Mouse (Mus musculus): Measurements from ENCODE around the gene Tbc1d19. TPM values are rescaled to one million over a fixed set of nuclear protein-coding genes. Genes with fewer than 3 reads are reported as not detected.

Tbc1d19 gene
- 36.7 and 44.9 TPM in 2 replicates for polyA plus RNA-seq (2015; fragmentation: Nextera tagmentation; extraction: Ambion mirVana)

DNA sequence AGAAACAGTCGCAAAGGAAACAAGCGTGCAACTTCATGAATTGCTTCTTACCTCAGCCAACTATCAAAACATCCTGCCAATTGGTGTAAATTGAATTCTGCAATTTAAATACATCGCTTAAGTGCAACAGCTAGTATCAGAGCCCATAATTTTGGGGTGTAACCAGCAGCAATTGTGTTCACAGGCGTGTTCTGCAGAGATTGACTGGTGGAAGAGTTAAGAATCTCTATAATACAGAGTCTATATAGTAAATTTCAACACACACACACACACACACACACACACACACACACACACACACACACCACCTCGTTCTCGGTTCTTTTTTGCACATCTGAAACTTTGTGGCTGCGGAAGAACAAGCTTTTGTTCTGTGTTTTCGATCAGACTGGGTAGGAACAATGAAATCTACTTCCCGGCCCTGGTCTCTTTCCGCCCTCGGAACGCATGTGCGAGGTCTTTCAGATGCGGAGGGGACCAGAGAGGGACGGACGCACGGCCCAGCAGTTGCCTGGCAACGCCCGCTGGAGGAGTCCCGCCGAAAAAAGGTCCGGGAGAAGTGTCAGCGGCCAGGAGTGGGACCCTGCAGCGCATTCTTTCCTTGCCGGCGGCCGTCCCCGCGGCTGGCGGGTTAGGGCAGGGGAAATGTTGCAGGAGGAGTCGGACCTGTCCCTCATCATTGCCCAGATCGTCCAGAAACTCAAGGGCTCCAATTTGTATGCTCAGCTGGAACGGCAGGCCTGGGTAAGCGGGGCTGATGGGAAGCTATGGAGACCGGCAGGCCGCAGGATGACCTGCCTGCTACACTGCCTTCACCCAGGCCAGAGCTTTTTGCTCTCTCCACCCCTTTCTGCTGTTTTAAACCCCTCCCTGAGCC is at the start of gene Tbc1d19:
Tbc1d19 (plus strand) TSS at position 492 of the 877 bp plus-strand sequence.
- H3K4me3 ChIP-seq (replicated peaks) = peak within 1 kb of the TSS; percentile 94

GRCm38 (mm10) chr5:53759912-53760311 is 49.5 kb upstream of the Tbc1d19 start:
- no peak overlapping the region for H3K27ac ChIP-seq
- ATAC-seq (ENCODE audit: insufficient read depth, low FRiP score, low read depth) = no peak

More for the DNA sequence above, at the start of gene Tbc1d19:
- peaks cover 4% of the 10 kb centered on the region for H3K4me1 ChIP-seq
- no peaks in the 10 kb centered on the region for H3K27me3 ChIP-seq (replicated peaks)
- no peaks in the 10 kb centered on the region for H3K9me3 ChIP-seq
- WGBS = 6% methylated on average over 36 of the region's 36 CpGs
- no peaks in the 10 kb centered on the region for H3K36me3 ChIP-seq
- peak within 1 kb of the TSS; percentile 66 for H3K9ac ChIP-seq
- peak within 1 kb of the TSS; percentile 72 for H3K4me2 ChIP-seq
- H3K27ac ChIP-seq = peak within 1 kb of the TSS; percentile 61; the same call in 1 of the 2 replicates
- ATAC-seq (ENCODE audit: insufficient read depth, low FRiP score, low read depth) = peak; percentile 98

GRCm38 (mm10) chr5:53760914-53761313 is 48.5 kb upstream of the Tbc1d19 start:
- H3K27me3 ChIP-seq (replicated peaks) = no peaks in the 10 kb centered on the region
- H3K4me2 ChIP-seq = no peak overlapping the region
- WGBS = 57% methylated on average over 3 of the region's 3 CpGs
- no peaks in the 10 kb centered on the region for H3K4me1 ChIP-seq
- no peak overlapping the region for H3K4me3 ChIP-seq (replicated peaks)
- H3K9me3 ChIP-seq = no peaks in the 10 kb centered on the region
- no peak overlapping the region for H3K9ac ChIP-seq
- no peak for ATAC-seq (ENCODE audit: insufficient read depth, low FRiP score, low read depth)
- H3K27ac ChIP-seq = no peak overlapping the region
- H3K36me3 ChIP-seq = no peaks in the 10 kb centered on the region

More at GRCm38 (mm10) chr5:53759912-53760311, 49.5 kb upstream of the Tbc1d19 start:
- Histone ChIP-seq H3K4me3 (replicated peaks) (no peak overlapping the region), H3K4me1 (no peaks in the 10 kb centered on the region), H3K4me2 (no peak overlapping the region), H3K36me3 (no peaks in the 10 kb centered on the region), H3K9ac (no peak overlapping the region), H3K27me3 (replicated peaks) (no peaks in the 10 kb centered on the region), H3K9me3 (no peaks in the 10 kb centered on the region)
- WGBS = 85% methylated on average over 4 of the region's 4 CpGs

DNA sequence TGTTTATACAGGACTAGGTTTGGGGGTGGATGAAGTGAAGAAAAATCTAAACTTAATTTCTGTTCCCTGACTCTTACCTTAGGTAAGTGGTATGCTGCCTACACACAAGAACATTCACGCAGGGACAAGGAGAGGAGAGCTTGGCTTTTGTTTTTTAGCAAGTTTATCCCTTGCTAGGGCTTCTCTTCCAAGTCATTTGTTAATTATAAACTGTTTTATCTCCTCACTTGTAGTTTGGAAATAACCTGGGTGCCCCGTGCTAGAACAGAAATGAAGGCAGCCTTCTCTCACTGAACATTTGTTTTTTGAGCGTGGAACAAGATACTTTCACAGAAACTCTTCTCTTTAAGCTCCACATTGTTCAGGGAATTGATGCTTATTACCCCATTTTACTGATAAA is 48.1 kb upstream of the Tbc1d19 start:
- 0 out of 2 replicates have a peak overlapping the region, but pooled peaks have one; percentile 44 for H3K27ac ChIP-seq
- H3K4me2 ChIP-seq = no peak overlapping the region
- 54% methylated on average over 3 of the region's 3 CpGs for WGBS
- no peaks in the 10 kb centered on the region for H3K36me3 ChIP-seq
- no peaks in the 10 kb centered on the region for H3K9me3 ChIP-seq
- H3K4me1 ChIP-seq = no peaks in the 10 kb centered on the region
- no peak overlapping the region for H3K4me3 ChIP-seq (replicated peaks)
- no peaks in the 10 kb centered on the region for H3K27me3 ChIP-seq (replicated peaks)
- H3K9ac ChIP-seq = no peak overlapping the region
- no peak for ATAC-seq (ENCODE audit: insufficient read depth, low FRiP score, low read depth)

DNA sequence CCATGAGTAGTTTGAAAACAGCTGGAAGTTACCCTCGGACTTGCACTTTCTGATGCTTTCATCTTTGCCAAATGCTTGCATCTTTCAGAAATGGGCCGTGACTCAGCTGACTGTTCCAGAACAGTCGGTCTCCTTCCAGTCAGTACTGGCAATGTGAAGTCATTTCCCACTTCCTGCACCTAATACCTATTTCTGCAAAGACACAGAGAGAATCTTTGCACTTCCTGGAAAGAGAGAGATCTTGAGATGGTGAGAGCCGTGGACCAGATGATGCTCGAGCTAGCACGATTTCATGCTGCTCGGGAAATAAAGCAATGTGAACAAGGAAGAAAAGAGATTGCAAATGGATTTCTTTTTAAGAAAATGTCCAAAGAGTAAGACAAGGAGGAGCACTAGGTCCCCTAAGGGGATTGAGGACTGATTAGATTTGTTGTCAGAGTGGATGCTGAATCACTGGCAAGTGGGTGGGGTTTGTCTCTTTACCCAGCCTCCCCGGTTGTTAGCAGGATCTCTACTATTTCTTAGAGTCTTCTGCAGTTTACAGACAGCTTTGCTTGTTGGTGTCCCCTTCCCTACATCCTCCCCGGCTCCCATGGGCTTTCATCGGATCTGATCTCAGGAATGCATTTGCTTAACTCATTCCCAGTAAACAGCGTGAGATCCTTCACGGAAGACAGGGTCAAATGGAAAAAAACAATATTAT is 24.4 kb upstream of the Tbc1d19 start:
- H3K4me3 ChIP-seq (replicated peaks) = no peak overlapping the region
- no peaks in the 10 kb centered on the region for H3K9me3 ChIP-seq
- H3K36me3 ChIP-seq = no peaks in the 10 kb centered on the region
- ATAC-seq (ENCODE audit: insufficient read depth, low FRiP score, low read depth) = no peak
- H3K4me1 ChIP-seq = no peaks in the 10 kb centered on the region
- H3K27me3 ChIP-seq (replicated peaks) = no peaks in the 10 kb centered on the region
- 48% methylated on average over 12 of the region's 12 CpGs for WGBS
- no peak overlapping the region for H3K4me2 ChIP-seq
- H3K9ac ChIP-seq = no peak overlapping the region
- no peak overlapping the region for H3K27ac ChIP-seq

GRCm38 (mm10) chr5:53801379-53801778 is 8.0 kb upstream of the Tbc1d19 start:
- Histone ChIP-seq H3K4me1 (no peaks in the 10 kb centered on the region), H3K27me3 (replicated peaks) (no peaks in the 10 kb centered on the region), H3K9ac (no peak overlapping the region), H3K4me2 (no peak overlapping the region), H3K9me3 (no peaks in the 10 kb centered on the region), H3K4me3 (replicated peaks) (no peak overlapping the region), H3K36me3 (no peaks in the 10 kb centered on the region), H3K27ac (no peak overlapping the region)
- no peak for ATAC-seq (ENCODE audit: insufficient read depth, low FRiP score, low read depth)
- WGBS = 68% methylated on average over 2 of the region's 2 CpGs

DNA sequence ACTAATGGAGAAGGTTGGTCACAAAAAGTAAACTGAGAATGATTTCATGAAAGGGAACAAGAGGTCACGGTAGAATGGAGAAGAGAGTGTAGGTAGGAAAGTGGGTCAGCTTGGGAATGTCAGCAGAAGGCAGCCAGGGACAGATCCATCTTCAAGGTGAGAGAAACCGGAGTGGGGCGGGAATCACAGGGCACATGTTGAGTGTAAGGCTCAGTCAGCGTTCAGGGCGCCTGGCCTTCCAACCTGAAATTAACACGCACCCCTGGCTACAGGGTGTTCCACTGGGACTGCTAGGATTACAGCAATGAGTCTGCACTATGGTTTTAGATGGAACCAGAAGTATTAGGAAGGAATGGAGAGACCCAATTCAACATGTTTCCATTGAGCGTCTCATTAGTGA is 10.3 kb downstream of the Tbc1d19 start:
- no peak for ATAC-seq (ENCODE audit: insufficient read depth, low FRiP score, low read depth)
- no peak overlapping the region for H3K4me3 ChIP-seq (replicated peaks)
- no peaks in the 10 kb centered on the region for H3K9me3 ChIP-seq
- H3K4me2 ChIP-seq = no peak overlapping the region
- no peaks in the 10 kb centered on the region for H3K27me3 ChIP-seq (replicated peaks)
- H3K27ac ChIP-seq = no peak overlapping the region
- H3K4me1 ChIP-seq = no peaks in the 10 kb centered on the region
- no peak overlapping the region for H3K9ac ChIP-seq
- no peaks in the 10 kb centered on the region for H3K36me3 ChIP-seq
- 92% methylated on average over 7 of the region's 7 CpGs for WGBS

DNA sequence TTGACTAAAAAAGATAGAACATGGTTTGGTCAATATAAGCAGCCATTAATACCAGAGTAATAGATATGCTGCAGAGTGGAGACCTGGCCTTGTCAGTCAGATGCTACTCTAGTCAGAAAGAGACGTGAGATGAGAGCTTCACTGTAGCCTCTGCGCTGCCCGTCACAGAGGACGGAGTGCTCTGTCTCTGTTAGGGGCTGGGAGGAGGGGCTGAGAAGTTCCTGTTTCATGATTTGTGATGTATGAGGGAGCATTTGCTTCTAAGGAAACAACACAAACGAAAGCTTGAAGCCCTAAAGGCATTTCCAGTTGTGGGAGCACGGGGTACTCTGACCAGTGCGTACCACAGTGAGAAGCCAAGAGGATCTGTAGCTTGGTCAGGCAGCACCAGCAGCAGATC is 16.5 kb downstream of the Tbc1d19 start:
- Histone ChIP-seq H3K4me1 (no peaks in the 10 kb centered on the region), H3K4me3 (replicated peaks) (no peak overlapping the region), H3K27ac (no peak overlapping the region), H3K9ac (no peak overlapping the region), H3K9me3 (no peaks in the 10 kb centered on the region), H3K27me3 (replicated peaks) (no peaks in the 10 kb centered on the region), H3K36me3 (0 out of 2 replicates have a peak, but pooled peaks cover 4% of the 10 kb centered on the region), H3K4me2 (no peak overlapping the region)
- no peak for ATAC-seq (ENCODE audit: insufficient read depth, low FRiP score, low read depth)
- WGBS = 63% methylated on average over 7 of the region's 7 CpGs

GRCm38 (mm10) chr5:53834489-53834888 is 25.1 kb downstream of the Tbc1d19 start:
- Histone ChIP-seq H3K9ac (no peak overlapping the region), H3K4me1 (no peaks in the 10 kb centered on the region), H3K4me2 (no peak overlapping the region), H3K4me3 (replicated peaks) (no peak overlapping the region), H3K9me3 (no peaks in the 10 kb centered on the region), H3K27ac (no peak overlapping the region), H3K27me3 (replicated peaks) (no peaks in the 10 kb centered on the region), H3K36me3 (0 out of 2 replicates have a peak, but pooled peaks cover 4% of the 10 kb centered on the region)
- no peak for ATAC-seq (ENCODE audit: insufficient read depth, low FRiP score, low read depth)
- 91% methylated on average over 4 of the region's 4 CpGs for WGBS

DNA sequence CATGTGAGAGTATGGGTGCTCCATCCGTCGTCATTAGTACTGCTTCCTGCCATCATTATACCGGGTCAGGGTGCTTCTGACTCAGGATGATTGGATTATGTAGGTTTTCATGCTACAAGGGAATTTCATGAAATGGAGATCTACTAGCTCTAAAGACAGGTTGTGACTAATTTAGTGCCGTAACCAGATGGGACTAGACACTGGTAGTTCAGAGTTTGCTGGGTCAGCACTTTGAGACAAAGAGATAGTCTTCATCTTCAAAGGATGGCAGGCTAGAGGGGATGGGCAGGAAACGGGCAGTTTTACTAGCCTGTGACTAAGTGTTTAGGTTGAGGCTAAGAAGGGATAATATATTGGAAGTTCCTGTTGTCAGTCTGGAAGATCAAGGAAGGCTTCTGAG is 31.9 kb downstream of the Tbc1d19 start:
- Histone ChIP-seq H3K4me1 (no peaks in the 10 kb centered on the region), H3K9me3 (no peaks in the 10 kb centered on the region), H3K4me3 (replicated peaks) (no peak overlapping the region), H3K27ac (no peak overlapping the region), H3K36me3 (no peaks in the 10 kb centered on the region), H3K9ac (no peak overlapping the region), H3K27me3 (replicated peaks) (no peaks in the 10 kb centered on the region), H3K4me2 (no peak overlapping the region)
- ATAC-seq (ENCODE audit: insufficient read depth, low FRiP score, low read depth) = no peak
- WGBS = 77% methylated on average over 5 of the region's 5 CpGs

DNA sequence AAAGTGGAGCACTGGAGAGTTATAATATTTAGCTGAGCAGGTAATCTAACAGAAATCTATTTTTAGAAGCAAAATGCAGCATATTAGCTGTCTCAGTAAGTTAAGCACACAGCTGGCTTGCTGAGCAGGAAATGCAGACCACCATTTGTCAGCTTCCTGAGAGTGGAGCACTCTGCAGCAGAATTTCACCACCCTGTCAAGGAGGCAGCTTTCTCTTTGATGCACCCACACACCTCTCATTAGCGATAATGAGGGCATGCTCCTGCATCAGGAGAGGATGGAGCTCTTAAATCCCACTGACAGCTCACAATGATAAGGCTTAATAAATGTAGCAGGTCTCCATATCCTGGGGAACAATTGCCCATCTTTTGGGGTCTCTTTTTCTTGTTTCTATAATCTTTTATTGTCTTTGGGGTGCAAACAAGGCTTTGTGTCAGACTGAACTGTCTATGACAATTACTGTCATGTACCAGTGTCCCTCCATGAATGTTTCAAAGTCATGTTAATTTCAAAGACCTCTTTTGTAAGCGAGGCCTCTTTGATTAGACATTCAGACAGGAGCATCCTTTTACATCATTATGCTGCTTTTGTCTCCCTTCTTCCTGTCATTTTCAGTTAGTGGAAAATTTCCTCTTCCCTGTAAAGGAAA is 39.0 kb downstream of the Tbc1d19 start:
- no peaks in the 10 kb centered on the region for H3K27me3 ChIP-seq (replicated peaks)
- no peaks in the 10 kb centered on the region for H3K9me3 ChIP-seq
- 60% methylated on average over 2 of the region's 2 CpGs for WGBS
- no peak overlapping the region for H3K27ac ChIP-seq
- no peaks in the 10 kb centered on the region for H3K36me3 ChIP-seq
- ATAC-seq (ENCODE audit: insufficient read depth, low FRiP score, low read depth) = no peak
- H3K4me2 ChIP-seq = no peak overlapping the region
- no peak overlapping the region for H3K9ac ChIP-seq
- H3K4me3 ChIP-seq (replicated peaks) = no peak overlapping the region
- H3K4me1 ChIP-seq = no peaks in the 10 kb centered on the region

Measured in stomach, embryonic 15.5 days (tissue).